Mouse (Mus musculus) kidney, embryonic 15.5 days (tissue): ENCODE results near the gene Adamtsl3. TPM values are rescaled to one million over a fixed set of nuclear protein-coding genes. Genes with fewer than 3 reads are reported as not detected.
"Not testable (repeated sequence)": the region's sequence is repeated elsewhere in the genome, so short reads cannot be mapped to it uniquely, and the experiment has no call there.

ENCODE experiments used
- ATAC-seq: fragments of 200-750 bp; cut with Nextera tagmentation; replicated peaks from 2 replicates; pipeline ENCODE4 v1.8.0; 2017; ENCODE audit warnings: moderate TSS enrichment; ENCODE audit not compliant: low FRiP score
- H3K27ac ChIP-seq: fragments of 300-500 bp; sonication (generic); 2 replicates; pipeline ENCODE4 v1.5.1; 2015; ENCODE audit warnings: mild to moderate bottlenecking, inconsistent platforms
- H3K27me3 ChIP-seq: fragments of 300-500 bp; sonication (generic); 2 replicates; pipeline ENCODE4 v1.6.1; 2015; ENCODE audit warnings: inconsistent platforms
- H3K36me3 ChIP-seq: fragments of 300-500 bp; sonication (generic); 2 replicates; pipeline ENCODE4 v1.6.1; 2015; ENCODE audit warnings: inconsistent platforms
- H3K4me1 ChIP-seq: fragments of 300-500 bp; sonication (generic); 2 replicates; pipeline ENCODE4 v1.6.1; 2015; ENCODE audit warnings: inconsistent platforms
- H3K4me2 ChIP-seq: fragments of 300-500 bp; sonication (generic); 2 replicates; pipeline ENCODE4 v1.6.1; 2015; ENCODE audit warnings: moderate library complexity, mild to moderate bottlenecking, inconsistent platforms
- H3K4me3 ChIP-seq: fragments of 300-500 bp; sonication (generic); replicated peaks from 2 replicates; pipeline ENCODE4 v1.5.1; 2015; ENCODE audit warnings: mild to moderate bottlenecking, inconsistent platforms
- H3K9ac ChIP-seq: fragments of 300-500 bp; sonication (generic); 2 replicates; pipeline ENCODE4 v1.6.1; 2015; ENCODE audit warnings: mild to moderate bottlenecking, inconsistent platforms
- H3K9me3 ChIP-seq: fragments of 300-500 bp; sonication (generic); replicated peaks from 2 replicates; pipeline ENCODE4 v1.6.1; 2016; ENCODE audit warnings: inconsistent platforms
- WGBS: fragments of 180-500 bp; shearing (Covaris S2); methylation state at CpG from one replicate; pipeline ENCODE4 v1.1.7; 2015; ENCODE audit warnings: mixed read lengths; 5-methylcytosine and 5-hydroxymethylcytosine counted together
- polyA plus RNA-seq: library from polyadenylated mRNA; unstranded; fragments of >200 nt; fragmentation: Nextera tagmentation; extraction: Ambion mirVana; gene quantifications from 2 replicates; pipeline ENCODE4 v1.2.1, GENCODE M21; 2015

Adamtsl3 gene
- polyA plus RNA-seq, 1 experiment from 2014 or later = 0.43 TPM

DNA sequence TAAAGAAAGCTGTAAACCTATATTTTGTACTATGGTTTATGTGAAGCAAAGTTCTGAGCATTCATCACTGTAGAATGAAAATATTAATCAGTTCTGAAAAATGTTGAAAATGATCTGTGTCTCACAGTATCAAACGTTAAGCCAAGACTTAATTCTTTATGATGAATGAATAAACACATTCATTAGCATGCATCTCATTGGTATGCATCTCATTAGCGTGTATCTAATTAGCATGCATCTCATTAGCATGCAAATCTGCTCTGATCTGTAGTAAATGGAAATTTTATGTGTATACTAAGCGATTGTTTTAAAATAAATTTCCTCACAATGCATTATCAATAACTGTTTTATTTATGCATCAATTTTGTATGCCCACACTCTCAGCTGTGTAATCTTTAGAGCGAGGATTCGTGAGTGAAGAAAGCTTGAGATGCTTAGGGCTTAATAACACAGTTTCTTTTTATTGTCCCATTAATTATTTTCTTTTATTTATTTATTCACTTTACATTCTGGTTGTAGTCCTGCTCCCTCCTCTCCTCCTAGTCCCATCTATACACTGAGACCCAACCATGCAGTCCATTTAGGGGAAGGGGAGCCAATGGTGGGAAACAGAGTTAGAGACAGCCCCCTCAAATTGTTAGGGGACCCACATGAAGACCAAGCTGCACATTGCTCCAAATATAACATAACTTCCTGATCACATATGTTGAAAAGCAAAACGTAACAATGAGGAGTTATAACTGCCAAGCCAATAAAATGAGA, 60.4 kb downstream of the Adamtsl3 start:
- no peaks in the 10 kb centered on the region for H3K36me3 ChIP-seq
- H3K9ac ChIP-seq = no peak overlapping the region
- H3K4me2 ChIP-seq = no peak overlapping the region
- no peak for ATAC-seq
- WGBS = 80% methylated on average over 6 of the region's 6 CpGs
- H3K27ac ChIP-seq = no peak overlapping the region
- no peaks in the 10 kb centered on the region for H3K4me1 ChIP-seq
- no peaks in the 10 kb centered on the region for H3K27me3 ChIP-seq
- no peaks in the 10 kb centered on the region for H3K9me3 ChIP-seq
- H3K4me3 ChIP-seq = no peak overlapping the region

DNA sequence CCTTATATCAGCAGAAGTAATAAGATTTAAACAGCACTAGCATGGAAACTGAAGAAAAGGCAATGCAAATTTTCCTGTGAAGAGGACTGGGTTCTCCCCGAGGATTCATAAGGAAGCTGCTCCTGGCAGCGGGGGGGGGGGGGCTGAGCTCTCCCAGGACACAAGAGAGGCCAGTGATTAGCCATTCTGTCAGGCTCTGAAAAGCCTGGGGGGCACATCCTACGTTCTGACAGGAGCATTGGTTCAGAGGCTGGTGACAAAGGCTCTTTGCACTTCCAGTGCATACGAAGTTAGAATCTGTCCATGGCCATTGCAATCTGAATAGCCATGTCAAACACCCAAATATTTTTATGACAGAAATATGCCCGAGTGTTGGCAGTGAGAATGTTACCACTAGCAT, 61.4 kb downstream of the Adamtsl3 start:
- Histone ChIP-seq H3K27ac (no peak overlapping the region), H3K36me3 (no peaks in the 10 kb centered on the region), H3K4me2 (no peak overlapping the region), H3K4me3 (no peak overlapping the region), H3K9me3 (no peaks in the 10 kb centered on the region), H3K9ac (no peak overlapping the region), H3K4me1 (no peaks in the 10 kb centered on the region), H3K27me3 (no peaks in the 10 kb centered on the region)
- ATAC-seq = no peak
- WGBS = 65% methylated on average over 4 of the region's 5 CpGs

DNA sequence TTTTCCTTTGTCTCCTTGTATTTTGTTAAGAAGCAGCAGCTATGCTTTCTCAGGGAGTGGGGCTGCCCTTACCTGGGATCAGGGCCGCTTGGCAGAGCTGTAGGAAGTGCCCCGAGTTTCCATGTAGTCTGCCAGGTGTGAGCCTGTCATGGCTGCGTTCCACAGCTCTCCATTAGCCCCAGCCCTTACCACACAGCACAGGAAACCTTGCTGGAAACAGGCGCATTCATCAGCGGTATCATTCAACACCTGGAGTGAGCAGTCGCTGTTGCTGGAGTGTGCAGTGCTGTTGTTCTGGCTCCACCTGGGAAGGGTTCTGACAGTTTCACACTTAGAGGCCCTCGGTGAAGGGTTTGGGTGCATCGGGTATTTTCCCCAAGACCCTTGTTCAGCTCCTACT, 62.1 kb downstream of the Adamtsl3 start:
- Histone ChIP-seq H3K27ac (no peak overlapping the region), H3K9ac (no peak overlapping the region), H3K36me3 (no peaks in the 10 kb centered on the region), H3K4me2 (no peak overlapping the region), H3K4me1 (no peaks in the 10 kb centered on the region), H3K4me3 (no peak overlapping the region), H3K9me3 (no peaks in the 10 kb centered on the region), H3K27me3 (no peaks in the 10 kb centered on the region)
- 77% methylated on average over 8 of the region's 8 CpGs for WGBS
- no peak for ATAC-seq

DNA sequence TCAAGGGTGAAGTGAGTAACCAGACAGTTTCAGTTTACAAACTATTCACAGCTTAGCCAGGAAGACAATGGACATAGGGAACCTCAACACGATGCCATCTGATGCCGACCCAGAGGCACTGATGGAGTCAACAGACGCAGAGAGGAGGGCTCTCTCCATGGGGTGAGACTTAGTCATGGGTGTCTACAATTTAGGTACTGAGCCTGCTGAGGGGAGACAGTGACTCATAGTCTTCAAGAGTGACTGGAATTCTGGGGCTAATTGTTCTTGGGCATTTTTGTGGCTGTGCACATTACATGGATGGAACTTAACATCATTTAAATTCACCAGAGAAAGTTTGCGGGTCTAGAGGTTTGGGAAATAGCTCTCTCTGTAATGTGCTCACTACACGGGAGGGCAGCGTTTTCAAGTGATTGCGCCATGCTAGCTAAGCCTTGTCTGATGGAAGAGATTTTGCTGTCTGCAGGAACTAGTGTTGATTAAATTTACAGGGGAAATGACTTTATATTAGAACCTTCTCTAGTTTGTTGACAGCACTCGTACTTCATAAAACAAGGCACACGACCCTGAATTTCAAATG, 70.1 kb downstream of the Adamtsl3 start:
- Histone ChIP-seq H3K36me3 (no peaks in the 10 kb centered on the region), H3K9me3 (no peaks in the 10 kb centered on the region), H3K4me3 (no peak overlapping the region), H3K27ac (no peak overlapping the region), H3K27me3 (no peaks in the 10 kb centered on the region), H3K4me2 (no peak overlapping the region), H3K9ac (no peak overlapping the region), H3K4me1 (no peaks in the 10 kb centered on the region)
- WGBS = 80% methylated on average over 9 of the region's 9 CpGs
- no peak for ATAC-seq

- no peak overlapping the region for H3K27ac ChIP-seq
- no peaks in the 10 kb centered on the region for H3K27me3 ChIP-seq
- no peak overlapping the region for H3K4me3 ChIP-seq
- no peaks in the 10 kb centered on the region for H3K9me3 ChIP-seq
- H3K36me3 ChIP-seq = no peaks in the 10 kb centered on the region
- 42% methylated on average over 4 of the region's 4 CpGs for WGBS
- no peaks in the 10 kb centered on the region for H3K4me1 ChIP-seq
- H3K9ac ChIP-seq = no peak overlapping the region
- no peak overlapping the region for H3K4me2 ChIP-seq
- no peak for ATAC-seq
Measured at GRCm38 (mm10) chr7:82410966-82411365, 75.5 kb downstream of the Adamtsl3 start.

- Histone ChIP-seq H3K36me3 (no peaks in the 10 kb centered on the region), H3K4me2 (no peak overlapping the region), H3K4me3 (no peak overlapping the region), H3K9ac (no peak overlapping the region), H3K27ac (no peak overlapping the region), H3K9me3 (no peaks in the 10 kb centered on the region), H3K27me3 (no peaks in the 10 kb centered on the region), H3K4me1 (no peaks in the 10 kb centered on the region)
- WGBS = 85% methylated on average over 6 of the region's 6 CpGs
- no peak for ATAC-seq
Measured at GRCm38 (mm10) chr7:82416653-82417052, 81.2 kb downstream of the Adamtsl3 start.

- H3K9me3 ChIP-seq = no peaks in the 10 kb centered on the region
- H3K36me3 ChIP-seq = no peaks in the 10 kb centered on the region
- no peak overlapping the region for H3K4me3 ChIP-seq
- H3K27me3 ChIP-seq = no peaks in the 10 kb centered on the region
- H3K9ac ChIP-seq = no peak overlapping the region
- no peak overlapping the region for H3K4me2 ChIP-seq
- no peak overlapping the region for H3K27ac ChIP-seq
- ATAC-seq = no peak
- H3K4me1 ChIP-seq = no peaks in the 10 kb centered on the region
- WGBS = 80% methylated on average over 4 of the region's 4 CpGs
Measured at GRCm38 (mm10) chr7:82417053-82417452, 81.6 kb downstream of the Adamtsl3 start.

DNA sequence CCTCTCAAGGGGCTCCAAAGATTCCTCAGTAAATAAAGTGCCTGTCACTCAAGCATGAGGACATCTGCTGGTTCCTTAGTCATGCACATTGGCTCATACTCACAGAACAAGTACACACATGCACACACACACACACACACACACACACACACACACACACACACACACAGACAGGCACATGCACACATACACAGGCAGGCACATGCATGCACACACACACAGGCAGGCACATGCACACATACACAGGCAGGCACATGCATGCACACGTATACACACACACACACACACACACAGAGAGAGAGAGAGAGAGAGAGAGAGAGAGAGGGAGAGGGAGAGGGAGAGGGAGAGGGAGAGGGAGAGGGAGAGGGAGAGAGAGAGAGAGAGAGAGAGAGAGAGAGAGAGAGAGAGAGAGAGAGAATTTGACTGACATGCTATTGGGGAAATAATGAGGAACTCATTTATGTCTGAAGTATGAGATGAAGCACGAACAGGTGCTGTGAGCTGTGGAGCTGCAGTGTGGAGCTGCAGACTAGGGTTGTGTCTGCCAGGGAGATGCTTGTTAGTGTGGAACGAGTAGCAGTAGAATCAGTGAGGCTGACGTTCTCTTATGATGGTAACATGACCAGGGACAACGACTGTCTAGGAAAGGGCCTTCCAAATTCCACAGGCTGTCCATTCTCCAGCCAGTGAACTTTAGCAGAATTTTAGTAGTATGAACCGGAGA, 85.0 kb downstream of the Adamtsl3 start:
- not testable (repeated sequence) for H3K27ac ChIP-seq, H3K4me1 ChIP-seq, H3K9me3 ChIP-seq, H3K27me3 ChIP-seq, ATAC-seq, H3K4me3 ChIP-seq, H3K36me3 ChIP-seq, H3K9ac ChIP-seq, H3K4me2 ChIP-seq
- WGBS = 56% methylated on average over 5 of the region's 6 CpGs

GRCm38 (mm10) chr7:82422561-82422960, 87.1 kb downstream of the Adamtsl3 start:
- Histone ChIP-seq H3K27ac (no peak overlapping the region), H3K27me3 (no peaks in the 10 kb centered on the region), H3K4me2 (no peak overlapping the region), H3K4me3 (no peak overlapping the region), H3K9ac (no peak overlapping the region), H3K9me3 (no peaks in the 10 kb centered on the region), H3K36me3 (no peaks in the 10 kb centered on the region), H3K4me1 (no peaks in the 10 kb centered on the region)
- WGBS = 68% methylated on average over 3 of the region's 3 CpGs
- ATAC-seq = no peak

DNA sequence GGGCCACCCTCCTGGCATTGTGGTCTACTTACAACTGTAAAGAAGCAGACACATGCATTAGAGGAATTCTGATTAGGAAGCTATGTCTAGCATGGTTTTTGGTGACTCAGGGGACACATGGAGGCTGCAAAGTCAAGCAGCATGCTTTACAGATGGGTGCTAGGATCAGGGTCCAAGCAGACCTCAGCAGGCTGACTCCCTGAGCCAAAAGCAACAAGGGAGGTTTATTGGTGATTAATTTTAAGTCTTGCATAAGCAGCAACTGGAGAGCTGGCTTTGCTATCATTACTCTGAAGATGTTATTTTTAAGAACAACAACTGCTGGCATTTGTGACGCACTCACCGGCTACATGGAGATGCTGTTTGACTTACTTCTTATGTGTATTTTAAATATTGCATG, 88.1 kb downstream of the Adamtsl3 start:
- Histone ChIP-seq H3K9me3 (no peaks in the 10 kb centered on the region), H3K9ac (no peak overlapping the region), H3K36me3 (no peaks in the 10 kb centered on the region), H3K27ac (no peak overlapping the region), H3K4me1 (no peaks in the 10 kb centered on the region), H3K4me2 (no peak overlapping the region), H3K4me3 (no peak overlapping the region), H3K27me3 (no peaks in the 10 kb centered on the region)
- 63% methylated on average over 2 of the region's 2 CpGs for WGBS
- ATAC-seq = no peak

DNA sequence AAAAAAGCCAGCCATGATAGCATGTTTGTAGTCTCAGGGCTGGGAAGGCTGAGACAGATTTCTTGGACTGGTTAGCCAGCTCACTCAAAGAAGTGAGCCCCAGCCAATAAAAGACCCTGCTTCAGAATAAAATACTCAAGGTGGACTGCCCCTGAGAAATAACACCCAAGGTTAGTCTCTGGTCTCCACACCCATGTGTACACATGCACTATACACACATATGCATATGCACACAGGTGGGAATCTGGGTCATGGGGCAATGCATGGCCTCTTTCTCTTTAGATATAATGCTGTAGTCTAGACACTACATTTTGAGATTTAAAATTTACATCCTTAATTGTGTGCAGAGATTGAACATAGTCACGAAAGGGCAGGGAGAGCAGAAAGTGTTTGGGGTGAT, 88.8 kb downstream of the Adamtsl3 start:
- WGBS = 81% methylated on average over 1 of the region's 1 CpGs
- no peak overlapping the region for H3K4me2 ChIP-seq
- no peaks in the 10 kb centered on the region for H3K36me3 ChIP-seq
- no peaks in the 10 kb centered on the region for H3K9me3 ChIP-seq
- ATAC-seq = no peak
- no peaks in the 10 kb centered on the region for H3K4me1 ChIP-seq
- no peak overlapping the region for H3K4me3 ChIP-seq
- no peak overlapping the region for H3K9ac ChIP-seq
- no peaks in the 10 kb centered on the region for H3K27me3 ChIP-seq
- no peak overlapping the region for H3K27ac ChIP-seq

GRCm38 (mm10) chr7:82425374-82425773, 89.9 kb downstream of the Adamtsl3 start:
- Histone ChIP-seq H3K4me2 (0 out of 2 replicates have a peak overlapping the region, but pooled peaks have one; percentile 19), H3K36me3 (no peaks in the 10 kb centered on the region), H3K9ac (no peak overlapping the region), H3K27ac (no peak overlapping the region), H3K9me3 (no peaks in the 10 kb centered on the region), H3K27me3 (no peaks in the 10 kb centered on the region), H3K4me1 (no peaks in the 10 kb centered on the region), H3K4me3 (no peak overlapping the region)
- no peak for ATAC-seq
- 62% methylated on average over 11 of the region's 11 CpGs for WGBS
